Mouse (Mus musculus): ENCODE results near the gene Gm10799. TPM values are rescaled to one million over a fixed set of nuclear protein-coding genes. Genes with fewer than 3 reads are reported as not detected.
A peak's percentile ranks its signal among the peaks of the same experiment; 100 is the strongest.
"Not testable (repeated sequence)": the region's sequence is repeated elsewhere in the genome, so short reads cannot be mapped to it uniquely, and the experiment has no call there.

The Gm10799 gene
- not detected for total RNA-seq (2021)
- long read RNA-seq, experiment 1, result 0 reads
- long read RNA-seq, experiment 2, result 0 reads

- DNase-seq, result not testable (repeated sequence)
Measured at GRCm38 (mm10) chr2:104068450-104068849, at the start of gene Gm10799. Gene Gm10799 (minus strand): TSS chr2:104068550.

GRCm38 (mm10) chr2:104117173-104117572 lies 48.8 kb upstream of the Gm10799 start:
- DNase-seq, result not testable (repeated sequence)

- peak; percentile 47 to 62 for DNase-seq
Measured at GRCm38 (mm10) chr2:104114898-104115297, 46.5 kb upstream of the Gm10799 start.

GRCm38 (mm10) chr2:104113563-104113962 lies 45.2 kb upstream of the Gm10799 start:
- DNase-seq, result not testable (repeated sequence)

- not testable (repeated sequence) for DNase-seq
Measured at GRCm38 (mm10) chr2:104111170-104111797, 42.9 kb upstream of the Gm10799 start.

- no peak for DNase-seq
Measured at GRCm38 (mm10) chr2:104110031-104110430, 41.7 kb upstream of the Gm10799 start.

GRCm38 (mm10) chr2:104109528-104109927 lies 41.2 kb upstream of the Gm10799 start:
- DNase-seq, result no peak

- not testable (repeated sequence) for DNase-seq
Measured at GRCm38 (mm10) chr2:104109021-104109420, 40.7 kb upstream of the Gm10799 start.

GRCm38 (mm10) chr2:104104800-104105199 lies 36.5 kb upstream of the Gm10799 start:
- DNase-seq, result no peak

GRCm38 (mm10) chr2:104099946-104100345 lies 31.6 kb upstream of the Gm10799 start:
- no peak for DNase-seq

- no peak for DNase-seq
Measured at GRCm38 (mm10) chr2:104099231-104099585, 30.9 kb upstream of the Gm10799 start.

- DNase-seq, result no peak
Measured at GRCm38 (mm10) chr2:104098529-104099230, 30.3 kb upstream of the Gm10799 start.

- DNase-seq, result not testable (repeated sequence)
Measured at GRCm38 (mm10) chr2:104097396-104097795, 29.0 kb upstream of the Gm10799 start.

- DNase-seq, result not testable (repeated sequence)
Measured at GRCm38 (mm10) chr2:104096796-104097195, 28.4 kb upstream of the Gm10799 start.

GRCm38 (mm10) chr2:104096256-104096655 lies 27.9 kb upstream of the Gm10799 start:
- DNase-seq, result no peak

GRCm38 (mm10) chr2:104095741-104096213 lies 27.4 kb upstream of the Gm10799 start, which contains the start of gene Cd59a:
Gene Cd59a (plus strand): TSS chr2:104095801.
- peak; percentile 90 to 94 for DNase-seq

- no peak for DNase-seq
Measured at GRCm38 (mm10) chr2:104093305-104093704, 25.0 kb upstream of the Gm10799 start.

GRCm38 (mm10) chr2:104087562-104087961 lies 19.2 kb upstream of the Gm10799 start:
- not testable (repeated sequence) for DNase-seq

GRCm38 (mm10) chr2:104084027-104084426 lies 15.7 kb upstream of the Gm10799 start:
- not testable (repeated sequence) for DNase-seq

GRCm38 (mm10) chr2:104082474-104082873 lies 14.1 kb upstream of the Gm10799 start:
- no peak for DNase-seq

GRCm38 (mm10) chr2:104081436-104082050 lies 13.2 kb upstream of the Gm10799 start:
- not testable (repeated sequence) for DNase-seq

GRCm38 (mm10) chr2:104078285-104078684 lies 9.9 kb upstream of the Gm10799 start:
- not testable (repeated sequence) for DNase-seq

GRCm38 (mm10) chr2:104069704-104070185 lies 1.4 kb upstream of the Gm10799 start, which contains the start of gene Cd59b:
Gene Cd59b (plus strand): TSS chr2:104069849.
- peak; percentile 56 to 82 for DNase-seq

Data from adrenal gland, postnatal 36 days (tissue).